Mouse (Mus musculus) thymus, adult 18-20 months (tissue): ENCODE data around the gene Casp7.

Experiments
- DNase-seq, 2 experiments: peaks; one replicate each; pipeline ENCODE4 v3.0.0; 2022; ENCODE audit warnings: mixed read lengths in 2 of 2

Gene Casp7

DNA sequence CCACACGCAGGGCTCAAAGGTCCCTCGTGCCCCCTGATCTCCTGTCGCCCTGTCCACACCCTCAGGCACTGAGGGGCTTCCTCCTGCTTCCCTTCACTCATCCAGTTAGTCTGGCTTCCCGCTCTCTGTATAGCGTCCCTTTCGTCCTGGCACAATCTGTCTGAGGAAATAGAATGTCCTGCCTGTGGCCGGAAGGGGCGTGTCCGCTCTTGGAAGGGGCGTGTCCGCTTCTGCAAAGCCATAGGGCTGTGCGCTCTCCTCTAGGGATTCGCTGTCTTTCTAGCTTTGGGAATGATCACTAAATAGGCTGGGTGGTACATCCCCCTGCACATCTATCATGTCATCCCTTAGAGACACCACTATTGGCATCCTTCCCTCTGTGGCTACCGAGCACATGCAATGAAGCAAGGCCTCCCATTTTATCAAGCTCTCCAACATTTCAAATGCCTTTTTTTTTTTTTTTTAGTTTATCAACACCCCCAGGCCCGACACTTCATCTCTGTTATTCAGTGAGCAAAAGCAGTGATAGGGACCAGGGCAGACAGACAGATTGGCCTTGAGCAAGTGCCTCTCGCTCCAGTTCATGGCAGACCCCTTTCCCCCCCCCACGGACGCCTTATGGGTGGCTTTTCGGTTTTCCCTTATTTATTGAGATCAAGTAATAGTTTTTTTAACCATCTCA lies 78.1 kb downstream of the Casp7 start:
- DNase-seq, result no peak

DNA sequence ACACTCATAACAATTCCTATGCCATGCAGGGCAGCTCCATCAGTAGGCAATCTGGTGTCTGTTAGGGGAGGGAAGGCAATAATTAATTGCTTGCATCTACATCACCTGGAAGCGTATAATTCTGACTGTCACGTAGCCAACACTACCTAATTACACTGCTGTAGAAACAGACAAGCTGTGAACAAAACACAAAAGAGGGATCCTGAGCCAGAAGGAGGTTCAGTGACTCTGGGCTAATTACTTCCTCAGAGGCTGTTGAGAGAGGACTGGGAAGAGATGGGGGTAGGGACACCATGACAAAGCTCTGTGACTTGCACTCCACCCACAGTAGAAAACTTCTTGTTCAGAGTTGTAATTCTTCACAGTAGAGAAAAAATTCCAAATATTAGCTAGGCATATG lies 79.6 kb downstream of the Casp7 start:
- DNase-seq, result no peak

DNA sequence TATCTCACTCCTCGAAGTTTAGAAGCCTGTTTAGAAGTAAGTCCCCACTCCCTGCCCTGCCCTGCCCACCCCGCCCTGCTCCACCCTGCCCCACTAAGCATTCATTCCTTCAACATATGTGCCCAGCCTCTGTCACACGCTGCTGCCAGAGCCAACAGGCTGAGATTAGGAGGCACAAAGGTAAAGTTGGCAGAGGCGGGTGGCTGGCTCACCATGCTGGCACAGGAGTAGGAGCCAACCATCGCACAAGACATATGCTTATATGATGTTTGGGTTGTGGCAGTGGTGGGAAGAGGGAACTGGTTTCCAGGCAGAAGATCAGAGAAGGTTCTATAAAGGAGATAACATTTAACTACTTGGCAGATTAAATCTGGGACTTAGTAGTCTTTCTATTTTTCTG lies 80.3 kb downstream of the Casp7 start:
- no peak for DNase-seq

DNA sequence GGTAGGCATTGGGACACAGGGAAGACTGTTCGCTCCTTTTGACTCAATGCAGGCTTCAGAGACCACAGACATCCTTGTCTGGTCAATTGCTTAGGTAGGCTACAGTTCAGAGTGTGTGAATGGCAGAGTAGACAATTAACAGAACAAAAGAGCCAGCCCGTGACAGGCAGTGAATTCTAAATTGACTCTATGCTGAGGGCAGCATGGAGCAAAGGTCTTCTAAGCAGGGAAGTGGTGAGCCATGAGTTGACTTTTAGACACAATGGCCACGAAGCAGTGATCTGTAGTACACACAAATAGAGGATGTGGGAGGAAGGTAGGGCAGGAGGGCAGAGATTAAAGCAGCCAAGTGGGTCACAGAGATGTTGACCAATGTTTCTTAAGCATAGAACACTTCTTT lies 80.9 kb downstream of the Casp7 start:
- no peak for DNase-seq

DNA sequence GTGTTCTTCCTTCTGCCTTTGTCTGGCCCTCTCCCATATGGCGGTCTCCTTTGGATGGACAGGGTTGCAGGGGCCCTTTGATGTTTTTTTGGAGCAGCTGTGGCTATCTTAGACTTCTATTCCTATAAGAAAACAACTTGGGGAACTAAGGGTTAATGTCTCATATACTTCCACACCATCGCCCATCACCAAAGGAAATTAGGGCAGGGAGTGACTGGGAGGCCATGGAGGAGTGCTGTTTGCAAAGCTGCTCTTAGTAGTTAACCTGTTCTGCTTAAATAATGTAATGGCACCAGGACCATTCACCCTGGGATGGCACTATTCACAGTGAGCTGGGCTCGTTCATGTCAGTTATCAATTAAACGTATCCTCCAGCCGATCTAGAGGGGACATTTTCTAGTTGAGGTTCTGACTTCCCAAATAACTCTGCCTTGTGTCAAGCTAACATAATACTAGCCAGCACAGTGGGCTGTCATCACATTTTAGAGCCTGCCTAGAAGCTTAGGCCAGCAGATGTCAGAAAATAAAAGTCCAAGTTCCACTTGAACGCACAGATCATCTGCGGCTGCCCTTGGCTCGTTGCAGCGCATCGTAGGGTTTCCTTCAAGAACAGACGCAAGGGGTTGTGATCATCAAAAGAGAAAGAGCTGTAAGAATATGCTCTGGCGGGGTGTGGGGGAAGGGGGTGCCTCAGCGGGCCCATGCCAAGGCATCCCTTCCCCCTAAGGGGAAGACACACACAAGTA lies 87.9 kb downstream of the Casp7 start:
- DNase-seq, result no peak

DNA sequence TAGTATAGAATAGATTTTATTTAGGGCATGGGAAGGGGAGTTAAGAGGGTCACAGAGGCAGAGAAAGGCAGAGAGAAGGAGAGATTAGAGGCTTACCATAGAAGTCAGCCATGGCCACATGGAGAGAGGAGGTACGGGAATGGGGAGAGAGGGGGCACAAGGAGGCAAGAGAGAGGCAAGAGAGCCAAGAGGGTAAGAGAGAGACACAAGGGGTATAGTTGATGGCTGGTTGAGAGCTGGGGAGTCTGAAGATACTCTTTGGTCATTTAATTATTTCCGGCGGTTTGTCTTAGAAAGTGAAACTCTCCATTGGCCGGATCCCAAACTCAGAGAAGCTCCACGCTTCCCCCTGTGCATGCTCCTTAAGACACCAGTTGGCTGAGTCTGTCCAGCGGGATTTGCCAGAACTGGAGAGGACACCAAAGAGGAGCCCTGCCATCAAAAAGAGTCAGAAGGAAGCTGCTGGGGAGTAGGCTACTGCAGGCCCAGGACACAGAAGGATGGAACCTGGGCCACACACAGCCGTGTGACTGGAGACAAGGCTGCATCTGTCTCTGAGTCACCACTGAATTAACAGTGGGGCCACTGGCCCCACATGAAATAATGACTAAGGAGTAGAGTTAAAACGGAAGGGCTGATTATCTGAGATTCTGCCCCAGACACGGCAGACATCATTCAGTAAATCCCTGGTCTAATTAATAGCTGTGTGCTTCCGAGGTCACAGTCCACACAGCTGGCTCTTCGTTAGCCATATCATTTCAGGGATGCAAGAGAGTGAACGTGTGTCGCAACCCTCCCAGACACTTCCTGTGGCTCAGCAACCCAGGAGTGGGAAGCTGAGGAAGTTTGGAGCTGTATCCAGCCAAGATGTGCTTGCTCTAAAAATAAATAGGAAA lies 88.7 kb downstream of the Casp7 start:
- no peak for DNase-seq

DNA sequence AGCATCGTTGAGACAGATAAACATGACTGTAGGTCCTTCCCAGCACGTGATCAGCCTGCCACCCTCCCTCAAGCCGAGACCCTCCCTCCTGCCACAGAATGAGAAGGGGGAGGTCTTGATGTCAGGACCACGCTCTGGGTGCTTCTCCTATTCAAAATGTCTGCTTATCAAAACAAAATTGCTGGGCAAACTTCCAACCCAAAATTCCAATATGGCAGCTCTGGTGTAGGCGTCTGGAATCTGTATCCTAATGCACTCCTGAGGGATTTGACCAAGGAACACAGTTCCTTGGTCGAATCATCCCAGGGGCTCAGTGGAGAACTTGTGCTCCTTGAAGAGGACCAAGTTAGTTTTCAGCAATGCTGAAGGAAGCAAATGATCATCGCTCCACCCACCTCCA lies 90.0 kb downstream of the Casp7 start:
- no peak for DNase-seq

DNA sequence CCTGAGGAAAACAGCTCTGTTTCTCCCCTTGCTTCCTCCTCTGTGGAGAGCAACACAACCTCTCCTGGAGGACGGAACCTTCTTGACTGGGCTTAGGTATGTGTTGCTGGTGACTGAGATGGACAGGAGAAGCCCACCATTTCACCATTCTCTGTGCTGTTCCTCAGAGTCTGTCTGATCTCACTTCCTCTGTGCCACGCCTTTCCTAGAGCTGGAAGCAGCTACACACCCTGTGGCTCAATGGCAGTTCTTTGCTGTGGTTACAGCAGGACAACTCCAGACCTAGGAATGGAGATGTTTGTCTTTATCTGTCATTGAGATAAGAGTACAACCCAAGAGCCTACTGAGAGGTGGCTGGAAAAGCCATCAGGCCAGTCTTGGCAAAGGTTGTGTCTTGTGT lies 90.4 kb downstream of the Casp7 start:
- no peak for DNase-seq

DNA sequence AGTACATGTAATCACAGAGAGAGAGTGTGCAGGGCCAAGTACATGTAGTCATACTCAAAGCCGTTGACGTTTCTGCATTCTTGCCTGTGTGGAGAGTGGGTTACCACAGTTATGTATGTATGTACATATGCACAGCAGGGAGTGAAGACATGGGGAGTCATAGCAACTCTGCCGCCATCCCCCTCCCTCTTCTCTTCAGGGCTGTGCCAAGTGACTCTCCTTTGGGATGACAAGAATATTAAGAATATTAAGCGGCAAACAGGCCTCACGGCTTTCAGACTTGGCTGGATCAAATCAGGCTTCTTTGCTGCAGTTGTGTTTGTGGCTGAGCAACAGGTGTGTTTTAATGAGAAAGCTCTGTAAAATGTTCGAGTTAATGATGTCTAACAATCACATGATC lies 92.7 kb downstream of the Casp7 start:
- DNase-seq, result no peak
